Mouse (Mus musculus): Measurements from ENCODE around the gene S100a3.

DNA sequence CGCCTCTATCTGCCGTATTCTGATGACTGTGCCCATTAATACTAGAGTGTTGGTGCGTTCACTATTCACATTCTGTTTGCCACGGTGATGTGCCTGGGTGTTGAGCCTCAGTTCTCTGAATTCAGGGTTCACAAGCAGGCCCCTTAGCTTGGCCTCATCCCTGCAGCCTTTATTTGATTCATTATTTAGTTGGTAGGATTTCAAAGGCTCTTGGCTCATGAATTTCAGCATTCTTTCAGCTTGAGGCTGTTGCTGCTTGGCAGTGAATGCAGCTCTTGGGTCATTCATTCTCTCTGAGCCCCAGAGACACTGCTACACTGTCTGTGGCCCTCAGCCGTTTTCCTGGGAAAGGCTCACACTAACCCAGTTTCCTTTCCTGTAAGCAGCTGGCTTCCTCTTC, 4.4 kb upstream of the S100a3 start:
- TF ChIP-seq POLR2A (IDR thresholded peaks at IDR 0.05; ENCODE audit: extremely low read depth, insufficient read depth, low read length) (no peak), CTCF (IDR thresholded peaks at IDR 0.05; ENCODE audit: extremely low read depth, insufficient read depth, low read length) (no peak)

All from cortical plate, adult 2 months (tissue).